Mouse (Mus musculus) left cerebral cortex, postnatal 10 days (tissue): ENCODE measurements at regions not wholly inside any gene's neighbourhood (a gene's known extent, or its start where the extent isn't known, plus 50 kb on each side); places are given as distances from the start of the nearest gene placed in this dataset.

ENCODE experiments used
- DNase-seq, 2 experiments: peaks; one replicate each; pipeline ENCODE4 v3.0.0; 2021 to 2022; ENCODE audit warnings: low spot score in 2 of 2, mixed read lengths in 1 of 2; ENCODE audit errors: extremely low spot score in 1 of 2
- intact Hi-C: fragments of 180-260 bp; cut with DNase I; formaldehyde crosslinking; loops from one replicate; pipeline ENCODE4 v1.15.1; 2025

DNA sequence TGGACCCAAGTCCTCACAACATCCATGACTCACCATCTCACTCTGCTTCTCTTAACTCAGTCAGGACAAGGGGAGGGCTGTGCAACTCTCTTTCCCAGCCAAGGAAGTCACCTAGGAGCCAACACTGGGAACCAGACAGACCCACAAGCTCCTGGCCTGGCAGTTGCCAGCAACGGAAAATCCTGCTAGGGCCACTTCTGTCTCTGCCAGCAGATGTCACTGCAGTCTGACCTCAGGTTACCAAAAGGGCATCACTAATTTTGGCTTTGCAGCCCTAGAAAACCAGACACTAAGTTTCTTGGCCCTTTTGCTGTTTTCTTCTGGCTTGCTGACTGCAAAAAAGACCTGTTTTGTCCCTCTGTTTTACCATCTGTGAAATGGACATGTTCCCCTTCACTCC, 302.3 kb downstream of the H2al1j start:
- intact Hi-C loops, result no loop called here
- no peak for DNase-seq

DNA sequence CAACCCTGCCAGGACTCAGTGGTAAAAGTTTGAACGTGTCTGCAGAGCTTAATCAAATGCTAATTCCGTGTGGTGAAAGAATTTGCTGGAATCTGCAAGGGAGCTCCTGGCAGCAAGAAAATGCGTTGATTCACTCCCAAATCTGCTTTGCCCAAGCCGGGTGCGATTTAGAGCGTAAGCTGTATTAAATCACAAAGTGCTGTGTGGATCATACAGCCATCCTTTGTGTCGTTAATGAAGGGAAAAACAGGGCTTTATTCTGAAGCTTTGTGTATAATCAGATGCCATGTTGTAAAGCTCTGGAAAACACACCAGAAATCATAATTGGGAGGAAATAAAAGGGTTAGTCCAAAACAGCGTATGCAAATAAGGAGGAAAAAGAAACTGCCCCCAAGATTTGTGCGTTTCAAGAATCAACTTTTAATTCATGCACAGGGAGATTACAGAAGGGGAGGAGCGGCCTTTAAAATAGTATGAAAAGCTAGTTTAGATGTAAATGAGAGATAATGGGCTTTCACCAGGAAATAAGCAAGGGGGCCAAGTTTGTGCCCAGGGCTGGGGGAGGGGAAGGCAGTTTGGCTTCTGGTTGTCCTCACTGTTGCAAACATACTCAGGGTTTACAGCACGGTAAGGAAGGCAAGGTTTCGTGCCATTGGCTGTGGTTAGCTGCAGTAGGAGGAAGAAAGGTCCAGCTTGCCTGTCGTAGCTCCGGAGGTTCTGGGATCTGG, 303.7 kb downstream of the H2al1j start:
- no peak for DNase-seq
- intact Hi-C loops, result no loop called here

DNA sequence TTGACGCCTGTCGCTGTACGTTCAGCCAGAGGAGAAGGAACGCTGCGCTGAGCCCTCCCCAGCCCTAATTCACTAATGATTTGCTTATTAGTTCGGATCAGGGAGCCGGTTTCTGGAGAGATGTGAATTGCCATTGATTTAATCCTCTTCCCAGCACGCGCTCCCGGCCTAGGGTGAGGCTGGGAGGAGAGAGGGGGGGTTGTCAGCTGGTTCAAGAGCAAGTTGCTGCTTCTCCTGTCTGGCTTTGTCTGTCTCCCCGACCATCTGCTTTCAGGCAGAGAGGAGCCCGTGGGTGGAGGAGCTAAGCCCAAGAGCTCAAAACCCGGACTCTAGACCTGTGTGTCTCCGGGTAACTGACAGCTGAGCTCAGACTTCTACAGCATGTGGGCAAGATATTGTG, 304.4 kb downstream of the H2al1j start:
- intact Hi-C loops, result no loop called here
- DNase-seq, result no peak

DNA sequence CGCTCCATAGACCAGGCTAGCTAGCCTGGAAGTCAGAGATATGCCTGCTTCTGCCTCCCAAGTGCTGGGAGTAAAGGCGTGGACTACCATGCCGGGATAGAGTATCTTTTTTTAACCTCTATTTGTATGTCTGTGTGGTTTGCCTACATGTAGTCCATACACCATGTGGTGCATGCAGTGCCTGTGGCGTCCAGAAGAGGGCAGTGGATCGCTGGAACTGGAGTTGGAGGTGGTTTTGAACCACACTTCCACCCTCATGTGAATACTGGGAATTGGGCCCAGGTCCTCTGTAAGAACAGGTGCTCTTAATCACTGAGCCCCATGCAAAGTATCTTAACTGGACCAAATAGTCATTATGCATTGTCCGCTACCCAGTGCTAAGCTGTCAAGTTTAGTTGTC, 306.2 kb downstream of the H2al1j start:
- no peak for DNase-seq
- intact Hi-C loops, result no loop called here

DNA sequence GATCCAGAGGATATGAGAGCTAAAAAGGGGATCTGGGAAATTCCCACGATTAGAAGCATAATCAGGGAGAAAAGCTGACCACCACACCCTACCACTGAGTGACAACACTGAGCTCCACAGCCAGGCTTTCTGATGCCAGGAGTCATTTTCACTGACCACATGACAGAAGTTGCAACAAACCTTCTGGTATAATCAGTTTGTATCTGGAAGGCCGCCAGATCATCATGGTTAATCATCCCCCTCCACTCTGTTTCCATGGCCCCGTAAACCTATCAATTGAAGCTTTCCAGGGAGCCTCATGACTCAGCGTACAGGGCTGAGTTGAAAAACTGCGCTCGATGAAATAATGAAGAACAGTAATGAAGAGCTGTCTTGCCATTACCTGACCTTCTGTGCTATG, 316.9 kb downstream of the H2al1j start:
- no peak for DNase-seq
- intact Hi-C loops, result no loop called here

DNA sequence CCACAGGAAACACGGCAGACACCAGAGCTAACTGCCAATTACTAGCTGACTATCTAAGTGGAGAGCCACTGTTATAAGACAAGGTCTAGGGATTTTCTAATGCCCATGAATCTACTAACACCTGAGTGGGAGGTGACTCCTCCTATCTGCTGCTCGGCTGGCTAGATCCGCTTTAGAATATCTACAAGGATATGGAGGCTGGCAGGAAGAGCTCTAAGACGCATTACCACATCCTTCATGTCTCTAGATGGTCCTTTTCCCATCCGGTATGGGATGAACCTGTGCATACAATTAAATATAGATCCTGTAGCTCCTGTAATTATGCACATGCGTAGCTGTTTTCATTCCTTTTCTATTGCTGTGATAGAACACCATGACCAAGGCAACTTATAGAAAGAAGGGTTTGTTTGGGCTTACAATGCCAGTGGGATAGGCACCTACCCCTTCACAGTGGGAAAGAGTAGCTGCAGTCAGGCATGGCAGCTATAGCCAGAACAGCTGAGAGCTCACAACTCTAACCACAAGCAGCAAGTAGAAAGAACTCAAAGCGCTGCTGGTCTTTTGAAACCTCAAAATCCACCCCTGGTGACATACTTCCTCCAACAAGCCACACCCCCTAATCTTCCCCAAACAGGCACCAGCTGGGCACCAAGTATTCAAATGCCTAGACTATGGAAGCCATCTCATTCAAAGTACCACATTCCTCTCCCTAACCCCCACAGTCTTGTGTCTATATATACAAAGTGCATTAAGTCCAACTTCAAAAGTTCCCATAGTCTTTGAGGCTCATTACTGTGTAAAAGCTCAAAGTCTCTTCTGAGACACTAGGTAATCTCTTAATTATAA, 319.3 kb downstream of the H2al1j start:
- intact Hi-C loops, result no loop called here
- no peak for DNase-seq

DNA sequence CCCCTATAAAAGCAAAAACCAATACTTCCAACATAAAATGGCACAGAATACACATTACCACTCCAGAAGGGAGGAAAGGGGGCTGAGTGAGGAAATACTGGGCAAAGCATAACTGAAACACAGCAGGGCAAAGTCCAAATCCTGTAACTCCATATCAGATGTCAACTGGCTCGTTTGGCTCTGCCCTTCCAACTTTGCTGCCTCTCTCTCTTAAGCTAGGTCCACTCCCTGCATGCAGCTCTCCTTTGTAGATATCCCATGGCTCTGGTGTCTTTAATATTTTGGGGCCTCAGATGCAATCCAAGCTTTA, 319.9 kb downstream of the H2al1j start:
- no peak for DNase-seq
- intact Hi-C loops, result no loop called here

DNA sequence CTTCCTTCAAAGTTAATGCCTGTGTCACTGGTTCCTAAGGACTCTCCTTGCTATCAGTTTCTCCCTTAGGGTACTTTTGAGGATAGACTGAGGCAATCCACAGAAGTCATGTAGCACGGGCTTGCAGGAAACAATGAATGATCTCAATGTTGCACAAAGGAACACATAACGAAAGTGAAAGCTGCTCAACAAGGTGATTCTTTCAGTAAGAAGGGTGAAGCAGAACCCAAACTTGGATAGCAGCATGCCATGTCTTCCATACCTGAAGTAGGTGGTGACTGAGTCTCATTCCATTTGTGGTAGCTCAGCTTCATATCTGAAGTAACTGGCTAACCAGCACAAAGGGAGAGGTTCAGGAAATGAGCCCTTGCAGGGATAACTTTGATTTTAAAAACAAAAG, 325.7 kb downstream of the H2al1j start:
- intact Hi-C loops, result no loop called here
- no peak for DNase-seq

DNA sequence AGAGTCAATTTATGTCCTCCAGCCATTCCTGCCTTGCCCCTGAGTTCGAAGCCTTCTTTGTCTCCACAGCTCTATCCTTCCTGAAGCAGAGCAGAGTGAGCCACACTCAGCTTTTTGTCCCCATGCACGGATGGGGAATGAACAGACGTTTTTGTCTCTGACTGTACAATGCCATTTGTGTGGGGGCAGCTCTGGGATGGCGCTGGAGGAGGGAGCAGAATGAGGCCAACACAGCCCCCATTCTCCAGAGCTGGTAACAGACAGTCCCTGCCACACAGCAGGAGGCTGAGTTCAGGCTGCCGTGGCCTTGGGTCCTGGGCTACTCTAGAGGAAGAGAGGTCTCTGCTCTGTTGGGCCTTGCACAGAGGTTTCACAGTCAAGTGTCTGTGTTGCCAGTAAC, 327.4 kb downstream of the H2al1j start:
- peak in 1 of 2 experiments; percentile 25 for DNase-seq
- intact Hi-C loops, result no loop called here

DNA sequence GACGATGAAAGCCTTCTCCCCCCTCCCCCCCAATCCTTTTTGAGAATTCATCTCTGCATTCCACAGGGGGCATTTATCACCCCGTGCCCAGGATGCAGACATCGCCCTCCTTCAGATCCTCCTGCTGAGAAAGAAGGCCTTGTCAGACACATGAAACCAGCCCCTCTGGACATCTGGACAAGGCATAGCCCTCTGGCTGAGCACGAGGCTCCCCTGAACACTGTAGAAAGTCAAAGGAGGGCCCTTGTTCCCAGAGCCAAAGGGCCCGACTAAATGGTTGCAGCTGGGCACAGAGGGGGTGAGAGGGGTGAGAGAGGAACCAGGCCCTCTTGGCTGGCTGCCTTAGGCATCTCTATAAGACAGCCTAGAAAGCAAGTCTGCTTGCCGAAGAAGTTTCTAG, 327.8 kb downstream of the H2al1j start:
- peak; percentile 5 to 44 for DNase-seq
- intact Hi-C loops, result no loop called here

DNA sequence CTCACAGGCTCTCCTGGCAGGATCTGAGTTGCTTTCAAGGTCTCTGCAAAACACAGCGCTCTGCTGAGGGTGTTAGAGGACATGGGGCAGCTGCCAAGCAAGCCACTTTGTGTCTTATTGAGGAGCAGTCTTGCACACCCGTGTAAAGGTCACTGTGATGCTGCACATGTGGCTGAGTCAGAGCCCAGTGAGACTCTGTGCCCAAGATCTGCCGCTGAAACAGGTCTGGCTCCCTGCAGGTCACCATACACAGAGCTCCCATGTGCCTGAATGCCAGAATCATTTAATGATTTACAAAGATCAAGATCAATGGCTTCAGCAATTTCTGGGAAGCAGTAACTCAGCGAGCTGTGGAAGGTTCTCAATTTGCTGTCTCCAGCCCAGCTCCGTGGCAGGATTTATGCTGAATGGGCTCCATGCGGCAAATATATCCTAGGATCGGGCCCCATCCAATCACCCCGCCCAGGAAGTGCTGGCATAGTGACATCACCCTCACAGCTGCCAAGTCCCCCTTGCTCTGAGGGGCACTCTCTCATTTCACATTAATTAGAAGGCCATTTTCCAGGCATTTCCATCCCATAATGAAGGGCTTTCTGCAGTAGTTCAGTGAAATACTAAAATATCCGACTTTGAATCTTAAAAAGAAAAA, 330.1 kb downstream of the H2al1j start:
- no peak for DNase-seq
- intact Hi-C loops, result no loop called here

DNA sequence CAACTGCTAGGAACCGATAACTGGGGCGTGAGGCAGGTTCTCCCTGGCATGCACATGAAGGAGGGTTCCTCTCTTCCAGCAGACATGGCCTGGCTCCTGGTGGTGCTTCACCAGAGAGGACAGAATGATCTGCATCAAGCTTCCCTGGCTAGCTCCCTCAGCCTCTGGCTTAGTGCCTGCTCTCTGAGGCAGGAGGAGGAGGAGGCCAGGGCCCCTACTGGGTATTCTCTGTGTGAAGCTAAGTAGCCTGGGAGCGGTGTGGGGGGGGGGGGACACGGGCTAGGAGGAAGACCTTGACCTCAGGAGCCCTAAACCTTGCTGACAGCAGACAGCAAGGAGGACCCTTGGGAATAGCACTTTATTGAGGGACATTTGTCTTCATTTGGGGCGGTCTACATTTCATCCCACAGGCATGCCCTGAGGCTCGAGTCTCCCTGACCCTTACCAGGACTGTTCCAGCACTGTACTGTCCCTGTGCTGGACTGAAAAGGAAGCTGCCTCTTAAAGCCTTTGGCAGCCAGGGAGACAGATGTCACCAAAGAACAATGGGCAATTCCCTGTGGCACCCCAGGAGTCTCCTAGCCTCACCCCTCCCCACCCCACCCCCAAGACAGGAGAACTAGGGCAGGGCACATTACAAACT, 335.7 kb downstream of the H2al1j start:
- intact Hi-C loops, result no loop called here
- DNase-seq, result peak in 1 of 2 experiments; percentile 27

DNA sequence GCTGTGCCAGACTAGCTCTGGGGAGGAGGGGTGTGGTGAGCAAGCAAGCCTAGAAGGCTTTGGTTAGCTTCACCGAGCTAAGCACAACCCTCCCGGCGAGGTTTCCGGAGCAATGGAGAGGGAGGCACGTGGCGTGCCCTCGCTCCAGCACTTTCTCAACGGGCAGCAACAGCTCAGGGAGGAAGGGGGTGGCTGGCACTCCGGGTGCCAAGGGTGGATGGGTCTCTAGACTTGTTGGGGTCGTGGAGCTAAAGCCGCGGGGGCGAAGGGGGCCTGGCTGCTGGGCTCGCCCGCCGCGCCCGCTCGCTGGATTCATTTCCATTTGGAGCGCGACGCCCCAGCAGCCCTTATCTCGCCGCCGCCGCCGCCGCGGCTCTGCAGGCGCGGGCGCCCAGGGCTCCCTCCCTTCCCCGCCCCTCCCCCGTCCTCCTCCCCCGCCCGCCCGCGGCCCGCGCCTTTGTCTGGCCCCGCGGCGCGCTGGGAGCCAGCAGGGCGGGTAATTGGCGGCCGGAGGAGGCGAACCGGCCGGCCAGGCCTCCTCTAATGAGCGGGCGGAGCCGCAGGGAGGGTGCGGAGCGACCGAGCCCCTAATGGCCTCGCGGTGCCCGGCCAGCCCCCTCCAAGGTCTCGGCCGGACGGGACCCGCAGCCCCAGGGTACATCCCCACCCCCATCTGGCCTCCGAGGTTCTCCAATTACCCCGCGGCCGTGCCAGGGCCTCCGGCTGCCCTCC, 336.9 kb downstream of the H2al1j start:
- DNase-seq, result peak; percentile 6 to 64
- intact Hi-C loops, result no loop called here

DNA sequence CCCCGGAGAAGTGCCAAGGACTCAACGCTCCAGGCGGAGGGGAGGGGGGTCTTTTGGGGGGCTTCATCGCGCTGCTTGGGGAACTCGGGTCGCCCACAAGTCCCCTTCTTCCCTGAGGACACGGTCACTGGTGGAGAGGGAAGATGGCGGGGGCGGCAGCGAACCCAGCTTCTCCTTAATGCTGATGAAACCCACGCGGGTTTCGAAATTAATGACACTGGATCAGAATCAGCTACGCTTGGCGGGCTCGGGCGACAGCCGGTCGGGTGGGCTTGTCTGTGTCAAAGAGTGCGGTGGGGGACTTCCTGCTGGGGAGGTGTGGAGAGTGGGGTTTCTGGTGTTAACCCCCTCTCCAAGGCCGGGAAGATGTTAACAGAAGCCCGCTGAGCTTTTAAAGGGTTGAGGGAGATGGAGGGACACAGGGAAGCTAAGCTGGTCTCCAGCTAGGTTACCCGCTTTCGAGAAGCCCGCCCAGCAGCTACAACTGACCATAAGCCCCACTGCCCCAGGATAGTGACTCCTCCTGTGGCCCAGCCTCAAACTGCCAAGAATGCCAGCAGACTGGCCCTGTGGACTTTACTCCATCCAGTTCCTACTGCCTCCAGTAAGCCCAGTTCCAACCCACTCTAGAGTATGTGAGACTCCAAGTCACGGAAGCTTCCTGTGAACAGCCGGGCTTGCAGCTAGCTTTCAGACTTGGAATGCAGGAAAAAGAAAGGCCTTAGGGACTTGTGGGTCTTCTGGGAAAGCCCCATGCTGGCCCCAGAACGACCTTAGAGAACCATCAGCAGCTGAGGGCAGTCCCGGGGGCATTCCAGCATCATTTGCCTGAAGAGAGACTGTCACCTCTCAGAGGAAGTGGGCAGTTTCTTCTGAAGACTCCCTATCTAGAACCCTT, 337.7 kb downstream of the H2al1j start:
- DNase-seq, result no peak

DNA sequence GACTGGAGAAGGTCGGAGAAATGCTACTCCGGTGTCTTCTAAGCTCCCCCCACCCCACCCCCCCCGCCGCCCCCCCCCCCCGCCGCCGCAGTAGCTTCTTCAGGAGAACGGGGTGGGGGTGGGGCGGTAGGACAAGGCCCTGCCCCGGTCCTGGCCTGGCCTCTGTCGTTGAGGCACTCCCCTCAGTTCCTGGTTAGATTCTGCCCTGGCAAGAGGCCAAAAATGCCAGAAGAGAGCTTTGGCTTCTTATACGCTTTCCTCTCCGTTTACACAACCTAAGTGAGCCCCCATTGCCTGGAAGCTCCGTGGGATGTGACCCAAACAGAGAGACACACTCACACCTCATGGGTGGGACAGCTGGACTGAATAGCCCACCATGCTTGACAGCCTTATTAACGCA, 338.9 kb downstream of the H2al1j start:
- intact Hi-C loops, result no loop called here
- peak in 1 of 2 experiments; percentile 34 for DNase-seq

More for the DNA sequence above, 337.7 kb downstream of the H2al1j start:
- intact Hi-C loops, result no loop called here

DNA sequence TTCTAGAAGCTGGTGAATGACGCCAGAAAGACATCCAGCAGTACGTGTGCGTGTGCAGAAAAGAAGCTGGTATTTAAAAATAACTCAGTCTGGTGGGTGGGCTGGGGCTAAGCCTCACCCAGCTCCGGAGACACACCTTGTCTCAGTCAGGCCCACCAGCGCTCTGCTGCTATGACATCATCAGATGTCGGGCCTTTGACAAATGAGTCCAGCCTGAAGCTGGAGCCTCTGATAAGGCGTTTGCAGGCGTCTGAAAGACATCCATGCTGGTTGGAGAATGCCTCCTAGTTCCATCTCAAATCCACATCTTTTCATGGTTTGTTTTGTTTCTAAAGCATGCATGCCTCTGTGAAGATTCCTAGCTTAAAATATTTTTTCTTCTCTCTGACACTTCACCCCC, 344.2 kb downstream of the H2al1j start:
- DNase-seq, result no peak
- intact Hi-C loops, result no loop called here

DNA sequence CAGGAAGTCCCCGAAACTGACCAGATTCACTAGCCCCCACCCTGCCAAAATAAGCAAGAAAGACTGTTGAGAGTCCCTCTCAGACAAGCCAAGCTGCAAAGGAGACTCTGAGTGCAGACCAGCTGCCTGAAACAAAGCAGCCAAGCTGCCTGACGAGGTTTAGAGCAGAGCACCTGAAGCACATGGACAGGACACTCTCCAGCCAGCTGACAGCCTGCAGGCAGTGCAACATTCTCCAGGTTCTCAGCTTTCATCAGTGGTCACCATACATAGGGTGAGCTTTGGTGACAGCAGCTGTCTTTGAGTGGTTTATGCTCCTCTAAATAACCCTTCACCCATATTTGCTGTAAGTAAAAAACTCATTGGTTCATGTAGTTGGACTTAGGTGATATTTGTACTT, 350.5 kb downstream of the H2al1j start:
- intact Hi-C loops, result no loop called here
- DNase-seq, result no peak

DNA sequence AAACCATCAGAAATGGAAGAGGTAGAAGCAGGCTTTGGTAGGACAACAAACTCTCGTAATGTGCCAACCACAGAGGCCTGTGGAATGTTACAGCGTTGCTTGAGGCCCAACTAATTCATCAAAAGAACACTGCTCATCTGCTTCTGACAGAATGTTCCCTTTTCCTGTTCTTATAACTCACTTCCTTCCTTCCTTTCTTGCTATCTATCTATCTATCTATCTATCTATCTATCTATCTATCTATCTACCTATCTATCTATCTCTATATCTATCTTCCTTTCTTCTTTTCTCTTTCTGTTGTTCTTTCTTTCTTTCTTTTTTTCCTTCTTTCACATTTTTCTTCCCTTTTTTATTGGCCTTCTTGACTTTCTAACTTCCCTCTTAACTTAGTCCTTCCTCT, 353.7 kb downstream of the H2al1j start:
- DNase-seq, result no peak
- intact Hi-C loops, result no loop called here
